Mouse (Mus musculus) cerebellum, adult 2 months (tissue): Measurements from ENCODE around the gene Abi1. TPM values are rescaled to one million over a fixed set of nuclear protein-coding genes. Genes with fewer than 3 reads are reported as not detected.

Experiments
- DNase-seq, 2 experiments: peaks; one replicate each; pipeline ENCODE4 v3.0.0; 2021
- H3K27ac ChIP-seq: fragments of 200-500 bp; 2 replicates; pipeline ENCODE4 v1.5.1; 2012; ENCODE audit warnings: low read length, control low read depth, inconsistent platforms; ENCODE audit not compliant: insufficient read depth
- H3K27me3 ChIP-seq: fragments of 200-500 bp; 2 replicates; pipeline ENCODE4 v1.6.1; 2012; ENCODE audit warnings: inconsistent platforms, mild to moderate bottlenecking, low read length, moderate library complexity; ENCODE audit not compliant: control insufficient read depth, insufficient read depth
- H3K4me1 ChIP-seq: fragments of 200-500 bp; 2 replicates; pipeline ENCODE4 v1.6.1; 2011; ENCODE audit warnings: low read length; ENCODE audit not compliant: control insufficient read depth, insufficient read depth
- H3K4me3 ChIP-seq: fragments of 200-500 bp; replicated peaks from 2 replicates; pipeline ENCODE3; 2011; ENCODE audit warnings: mild to moderate bottlenecking, low read depth, low read length, control low read depth; ENCODE audit not compliant: insufficient read depth
- CTCF ChIP-seq: fragments of 200-500 bp; IDR thresholded peaks from 2 replicates; pipeline ENCODE4 v1.5.1; 2011; ENCODE audit warnings: low read depth, mild to moderate bottlenecking, control low read depth, low read length, moderate library complexity, borderline replicate concordance; ENCODE audit not compliant: insufficient read depth
- POLR2A ChIP-seq: fragments of 200-500 bp; IDR thresholded peaks from 2 replicates; pipeline ENCODE4 v1.6.1; 2011; ENCODE audit warnings: low read length, control low read depth, borderline replicate concordance; ENCODE audit not compliant: insufficient read depth
- WGBS: fragments of 180-500 bp; shearing (Covaris S2); methylation state at CpG from one replicate; pipeline ENCODE4 v1.1.7; 2018; 5-methylcytosine and 5-hydroxymethylcytosine counted together
- polyA plus RNA-seq: library from polyadenylated mRNA; depleted of rRNA; stranded (reverse); fragments of >200 nt; gene quantifications from 2 replicates; pipeline ENCODE4 v1.2.3, GENCODE M21; 2012

Gene Abi1
- polyA plus RNA-seq, 1 experiment: 104 TPM

DNA sequence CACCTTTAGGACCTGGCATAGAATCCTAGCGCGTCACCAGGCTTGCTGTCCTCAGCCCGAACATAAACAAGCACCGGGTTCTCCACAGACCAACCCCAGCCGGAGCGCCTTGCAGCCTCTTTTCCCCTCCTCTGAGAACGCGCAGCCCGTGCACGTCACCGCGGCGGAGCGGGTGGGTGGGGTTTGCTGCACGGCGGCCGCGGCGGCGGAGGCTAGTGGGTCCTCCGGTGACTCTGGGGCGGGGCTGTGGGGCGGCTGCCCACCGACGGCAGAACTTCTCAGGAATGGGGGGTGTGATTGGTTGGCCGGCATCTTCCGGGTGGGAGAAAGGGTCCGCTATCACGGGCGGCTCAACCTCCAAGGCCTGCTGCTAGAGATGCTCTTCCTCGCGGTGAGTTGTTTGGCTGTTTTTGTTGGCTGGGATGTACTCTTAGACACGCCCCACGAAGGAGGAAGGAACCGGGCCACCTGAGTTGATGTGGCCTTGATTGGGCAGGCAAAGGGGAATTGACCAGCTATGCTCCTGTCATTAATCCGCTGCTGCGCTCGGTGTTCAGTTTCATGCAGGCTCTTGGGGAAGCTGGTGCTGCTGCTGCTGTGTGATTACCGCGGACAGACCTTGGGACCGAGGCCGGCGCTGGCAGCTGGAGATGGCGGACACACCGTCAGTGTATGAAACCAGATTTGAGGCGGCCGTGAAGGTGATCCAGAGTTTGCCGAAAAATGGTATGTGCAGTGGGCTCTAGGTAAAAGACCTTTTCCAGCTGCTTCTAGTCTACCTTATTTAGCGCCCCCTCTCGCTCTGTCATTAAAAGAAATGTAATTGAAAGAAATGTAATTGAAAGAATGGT is 29.1 kb upstream of the Abi1 start:
- Histone ChIP-seq H3K4me1 (no peaks in the 10 kb centered on the region), H3K27me3 (no peaks in the 10 kb centered on the region), H3K27ac (peak overlapping the region; percentile 91), H3K4me3 (peak overlapping the region; percentile 89)
- under 1% methylated on average over 50 of the region's 50 CpGs for WGBS
- TF ChIP-seq CTCF: no peak
- TF ChIP-seq POLR2A: peak; percentile 95
- DNase-seq: peak; percentile 95 to 96

DNA sequence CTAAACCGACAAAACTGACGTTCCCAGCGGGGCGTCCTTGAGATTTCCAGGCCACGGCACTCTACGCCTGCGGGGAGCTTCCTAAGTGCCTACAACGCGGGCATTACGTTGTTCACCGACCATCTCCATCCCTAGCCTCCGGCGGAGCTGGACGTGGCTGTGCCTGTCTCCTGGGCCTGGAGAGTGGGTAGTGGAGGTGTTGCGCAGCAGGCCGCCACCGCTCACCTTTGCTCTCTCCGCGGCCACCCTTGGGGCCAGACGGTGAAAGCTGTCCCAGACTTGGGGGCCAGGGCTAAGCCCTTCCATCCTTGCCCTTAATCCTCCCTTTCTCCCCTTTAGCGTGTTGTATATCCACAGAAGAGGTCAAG is 28.3 kb upstream of the Abi1 start:
- H3K27me3 ChIP-seq: no peaks in the 10 kb centered on the region
- no peak for DNase-seq
- peak overlapping the region; percentile 91 for H3K27ac ChIP-seq
- WGBS: under 1% methylated on average over 21 of the region's 21 CpGs
- H3K4me1 ChIP-seq: no peaks in the 10 kb centered on the region
- peak overlapping the region; percentile 89 for H3K4me3 ChIP-seq
- TF ChIP-seq CTCF (no peak), POLR2A (no peak)

GRCm38 (mm10) chr2:23067552-23068369 is 27.7 kb upstream of the Abi1 start, which contains the start of gene Acbd5:
TSS of gene Acbd5 (plus strand) at chr2:23068167.
- H3K27ac ChIP-seq: peak within 1 kb of the TSS; percentile 91
- TF ChIP-seq POLR2A (peak; percentile 79; the same call in 1 of the 2 replicates), CTCF (no peak)
- no peaks in the 10 kb centered on the region for H3K4me1 ChIP-seq
- peak; percentile 96 to 98 for DNase-seq
- H3K27me3 ChIP-seq: no peaks in the 10 kb centered on the region
- peak within 1 kb of the TSS; percentile 89 for H3K4me3 ChIP-seq
- WGBS: 3% methylated on average over 34 of the region's 34 CpGs

DNA sequence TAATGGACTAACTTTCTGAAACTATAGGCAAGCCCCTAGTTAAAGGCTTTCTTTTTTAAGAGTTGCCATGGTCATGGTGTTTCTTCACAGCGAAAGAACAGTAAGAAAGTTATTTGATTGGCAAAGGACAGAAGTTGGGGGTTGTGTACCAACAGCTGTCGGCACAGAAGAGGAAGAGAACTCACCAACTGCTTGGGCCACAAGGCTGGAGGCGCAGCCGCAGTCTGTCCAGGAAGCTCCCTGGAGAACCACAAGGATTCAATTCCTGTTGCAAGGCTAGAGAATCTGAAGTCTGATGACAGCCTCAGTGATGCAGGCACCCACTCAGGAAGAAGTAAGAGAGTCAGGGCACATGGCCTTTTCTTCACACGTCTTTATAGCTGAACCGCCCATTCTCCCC is 12.5 kb upstream of the Abi1 start:
- Histone ChIP-seq H3K4me3 (no peak overlapping the region), H3K4me1 (no peaks in the 10 kb centered on the region), H3K27me3 (no peaks in the 10 kb centered on the region; the same call in 1 of the 2 replicates), H3K27ac (no peak overlapping the region)
- TF ChIP-seq POLR2A (no peak), CTCF (no peak)
- DNase-seq: no peak
- WGBS: 73% methylated on average over 6 of the region's 6 CpGs

GRCm38 (mm10) chr2:23051890-23052289 is 11.8 kb upstream of the Abi1 start:
- no peaks in the 10 kb centered on the region; the same call in 1 of the 2 replicates for H3K27me3 ChIP-seq
- no peak for DNase-seq
- no peak overlapping the region for H3K27ac ChIP-seq
- no peak for TF ChIP-seq CTCF
- TF ChIP-seq POLR2A: no peak
- WGBS: 54% methylated on average over 2 of the region's 2 CpGs
- H3K4me1 ChIP-seq: no peaks in the 10 kb centered on the region
- no peak overlapping the region for H3K4me3 ChIP-seq

- no peak overlapping the region for H3K27ac ChIP-seq
- no peaks in the 10 kb centered on the region for H3K27me3 ChIP-seq
- TF ChIP-seq CTCF (no peak), POLR2A (no peak)
- H3K4me1 ChIP-seq: no peaks in the 10 kb centered on the region
- no peak overlapping the region for H3K4me3 ChIP-seq
- DNase-seq: no peak
These were observed 8.0 kb upstream of the Abi1 start for GRCm38 (mm10) chr2:23048006-23048405.

DNA sequence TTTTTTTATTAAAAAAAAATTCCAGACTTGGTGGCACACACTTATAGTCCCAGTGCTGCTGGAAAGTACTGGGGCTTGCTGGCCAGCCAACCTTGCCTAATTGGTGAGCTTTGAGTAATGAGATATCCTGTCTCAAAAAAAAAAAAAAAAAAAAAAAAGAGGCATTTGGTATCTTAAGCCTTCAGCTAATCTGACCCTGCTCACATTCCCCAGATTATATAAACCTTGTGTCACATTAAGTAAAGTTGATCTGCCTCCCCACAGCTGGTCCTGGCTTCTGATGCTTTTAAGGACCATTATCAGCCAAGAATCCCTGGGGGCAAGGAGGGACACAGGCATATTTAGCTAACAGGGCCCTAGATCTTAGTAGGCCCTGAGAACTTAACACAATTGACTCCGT is 5.7 kb upstream of the Abi1 start:
- no peak for DNase-seq
- Histone ChIP-seq H3K27me3 (no peaks in the 10 kb centered on the region), H3K27ac (no peak overlapping the region), H3K4me3 (no peak overlapping the region), H3K4me1 (no peaks in the 10 kb centered on the region)
- TF ChIP-seq POLR2A (no peak), CTCF (no peak)
- WGBS: 38% methylated on average over 1 of the region's 1 CpGs
